Mouse (Mus musculus) liver, embryonic 15.5 days (tissue): ENCODE measurements around the gene Eaf2. TPM values are rescaled to one million over a fixed set of nuclear protein-coding genes. Genes with fewer than 3 reads are reported as not detected.

Experiments
- ATAC-seq: fragments of 200-750 bp; cut with Nextera tagmentation; 2 replicates; pipeline ENCODE4 v1.8.0; 2017; ENCODE audit warnings: moderate number of reproducible peaks, mild to moderate bottlenecking, moderate library complexity; ENCODE audit not compliant: insufficient read depth
- H3K27ac ChIP-seq: fragments of 300-500 bp; sonication (generic); replicated peaks from 2 replicates; pipeline ENCODE4 v1.5.1; 2015; ENCODE audit warnings: mild to moderate bottlenecking, inconsistent platforms
- H3K27me3 ChIP-seq: fragments of 300-500 bp; sonication (generic); 2 replicates; pipeline ENCODE4 v1.6.1; 2015; ENCODE audit warnings: mild to moderate bottlenecking, inconsistent platforms
- H3K36me3 ChIP-seq: fragments of 300-500 bp; sonication (generic); replicated peaks from 2 replicates; pipeline ENCODE4 v1.6.1; 2015; ENCODE audit warnings: moderate library complexity, mild to moderate bottlenecking, inconsistent platforms
- H3K4me1 ChIP-seq: fragments of 300-500 bp; sonication (generic); replicated peaks from 2 replicates; pipeline ENCODE4 v1.6.1; 2015; ENCODE audit warnings: inconsistent platforms
- H3K4me2 ChIP-seq: fragments of 300-500 bp; sonication (generic); 2 replicates; pipeline ENCODE4 v1.6.1; 2015; ENCODE audit warnings: moderate library complexity, mild to moderate bottlenecking, inconsistent platforms
- H3K4me3 ChIP-seq: fragments of 300-500 bp; sonication (generic); replicated peaks from 2 replicates; pipeline ENCODE4 v1.5.1; 2015; ENCODE audit warnings: mild to moderate bottlenecking, inconsistent platforms
- H3K9ac ChIP-seq: fragments of 300-500 bp; sonication (generic); 2 replicates; pipeline ENCODE4 v1.6.1; 2015; ENCODE audit warnings: moderate library complexity, mild to moderate bottlenecking, inconsistent platforms
- H3K9me3 ChIP-seq: fragments of 300-500 bp; sonication (generic); replicated peaks from 2 replicates; pipeline ENCODE4 v1.6.1; 2016; ENCODE audit warnings: inconsistent platforms
- WGBS: fragments of 180-500 bp; shearing (Covaris S2); methylation state at CpG from one replicate; pipeline ENCODE4 v1.1.7; 2015; ENCODE audit warnings: mixed read lengths; ENCODE audit not compliant: insufficient replicate concordance; 5-methylcytosine and 5-hydroxymethylcytosine counted together
- polyA plus RNA-seq: library from polyadenylated mRNA; unstranded; fragments of >200 nt; fragmentation: Nextera tagmentation; extraction: Ambion mirVana; gene quantifications from 2 replicates; pipeline ENCODE4 v1.2.1, GENCODE M21; 2015

The Eaf2 gene
- polyA plus RNA-seq, 1 experiment from 2014 or later, result 0.21 TPM

GRCm38 (mm10) chr16:36808616-36809015 is 66.2 kb downstream of the Eaf2 start:
- ATAC-seq, result no peak
- Histone ChIP-seq H3K4me1 (no peaks in the 10 kb centered on the region), H3K36me3 (no peaks in the 10 kb centered on the region), H3K27me3 (no peaks in the 10 kb centered on the region), H3K9ac (no peak overlapping the region), H3K9me3 (no peaks in the 10 kb centered on the region), H3K4me3 (no peak overlapping the region), H3K27ac (no peak overlapping the region), H3K4me2 (no peak overlapping the region)
- WGBS, result 72% methylated on average over 3 of the region's 3 CpGs

DNA sequence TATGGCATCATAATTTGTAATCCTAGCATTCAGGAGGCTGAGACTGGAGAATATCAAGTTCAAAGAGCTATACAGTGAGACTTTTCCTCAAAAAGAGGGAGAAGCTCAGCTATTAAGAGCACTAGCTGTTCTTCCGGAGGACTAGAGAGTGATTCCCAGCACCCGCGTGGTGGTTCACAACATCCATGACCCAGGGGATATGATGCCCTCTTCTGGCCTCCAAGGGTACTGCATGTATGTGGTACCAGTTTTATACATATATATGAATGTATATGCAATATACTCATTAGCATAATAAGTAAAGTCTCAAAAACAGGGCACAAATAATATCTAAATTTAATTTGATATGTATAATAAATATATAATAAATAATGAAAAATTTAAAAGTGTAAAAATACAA is 72.4 kb downstream of the Eaf2 start:
- no peak overlapping the region for H3K9ac ChIP-seq
- H3K27ac ChIP-seq, result no peak overlapping the region
- 77% methylated on average over 3 of the region's 3 CpGs for WGBS
- H3K9me3 ChIP-seq, result no peaks in the 10 kb centered on the region
- H3K4me1 ChIP-seq, result no peaks in the 10 kb centered on the region
- ATAC-seq, result no peak
- no peaks in the 10 kb centered on the region for H3K27me3 ChIP-seq
- H3K4me3 ChIP-seq, result no peak overlapping the region
- no peak overlapping the region for H3K4me2 ChIP-seq
- H3K36me3 ChIP-seq, result no peaks in the 10 kb centered on the region

- WGBS, result 45% methylated on average over 2 of the region's 2 CpGs
- H3K4me1 ChIP-seq, result no peaks in the 10 kb centered on the region
Observed at GRCm38 (mm10) chr16:36798334-36798733, 76.5 kb downstream of the Eaf2 start.

DNA sequence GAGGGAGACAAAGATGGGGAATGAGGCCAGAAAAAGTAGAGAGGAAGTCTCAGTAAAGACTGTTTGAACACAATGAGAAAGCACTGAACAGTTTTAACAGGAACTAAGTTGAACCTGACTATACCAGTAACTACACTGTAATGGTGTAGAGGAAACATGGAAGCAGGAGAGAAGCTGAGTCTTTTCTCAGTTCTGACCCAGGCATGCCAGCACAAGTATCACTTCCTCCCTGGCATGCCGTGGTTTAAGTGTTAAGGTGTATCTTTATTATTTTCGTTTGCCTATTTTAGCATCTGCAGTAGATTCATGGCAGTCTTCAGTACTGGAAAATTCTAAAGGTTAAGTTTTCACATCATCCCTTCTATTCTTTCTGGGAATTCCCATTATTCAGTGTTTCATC is 79.8 kb downstream of the Eaf2 start:
- Histone ChIP-seq H3K4me1 (no peaks in the 10 kb centered on the region), H3K27me3 (no peaks in the 10 kb centered on the region)
- 30% methylated on average over 2 of the region's 2 CpGs for WGBS

More at GRCm38 (mm10) chr16:36798334-36798733, 76.5 kb downstream of the Eaf2 start:
- no peaks in the 10 kb centered on the region for H3K36me3 ChIP-seq
- H3K4me3 ChIP-seq, result no peak overlapping the region
- ATAC-seq, result no peak
- H3K27me3 ChIP-seq, result no peaks in the 10 kb centered on the region
- H3K4me2 ChIP-seq, result no peak overlapping the region
- H3K9ac ChIP-seq, result no peak overlapping the region
- no peak overlapping the region for H3K27ac ChIP-seq
- H3K9me3 ChIP-seq, result no peaks in the 10 kb centered on the region

DNA sequence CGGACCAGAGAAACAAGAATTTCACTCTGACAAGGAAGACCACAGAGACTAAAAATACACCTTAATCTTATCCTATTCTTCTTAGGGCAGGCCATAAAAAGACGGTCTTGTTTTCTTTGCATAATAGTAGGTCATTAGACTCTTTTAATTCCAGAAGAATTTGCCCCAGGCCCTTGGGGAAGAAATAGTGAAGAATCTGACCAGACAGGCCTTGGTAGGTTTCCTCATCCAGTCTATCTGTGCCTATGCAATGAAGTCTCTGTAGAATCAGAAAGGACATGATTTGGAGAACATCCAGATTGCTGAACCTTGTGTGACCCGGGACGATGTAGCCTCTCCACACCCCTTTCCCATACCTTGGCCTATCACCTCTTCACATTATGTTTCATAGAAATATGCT is 84.6 kb downstream of the Eaf2 start:
- no peaks in the 10 kb centered on the region for H3K9me3 ChIP-seq
- H3K4me1 ChIP-seq, result no peaks in the 10 kb centered on the region
- H3K9ac ChIP-seq, result no peak overlapping the region
- H3K4me3 ChIP-seq, result no peak overlapping the region
- 74% methylated on average over 4 of the region's 4 CpGs for WGBS
- H3K27me3 ChIP-seq, result no peaks in the 10 kb centered on the region
- ATAC-seq, result no peak
- H3K4me2 ChIP-seq, result no peak overlapping the region
- no peaks in the 10 kb centered on the region for H3K36me3 ChIP-seq
- H3K27ac ChIP-seq, result no peak overlapping the region

More for the DNA sequence above, 79.8 kb downstream of the Eaf2 start:
- Histone ChIP-seq H3K9ac (no peak overlapping the region), H3K4me2 (no peak overlapping the region), H3K27ac (no peak overlapping the region), H3K36me3 (no peaks in the 10 kb centered on the region), H3K9me3 (no peaks in the 10 kb centered on the region), H3K4me3 (no peak overlapping the region)
- no peak for ATAC-seq

DNA sequence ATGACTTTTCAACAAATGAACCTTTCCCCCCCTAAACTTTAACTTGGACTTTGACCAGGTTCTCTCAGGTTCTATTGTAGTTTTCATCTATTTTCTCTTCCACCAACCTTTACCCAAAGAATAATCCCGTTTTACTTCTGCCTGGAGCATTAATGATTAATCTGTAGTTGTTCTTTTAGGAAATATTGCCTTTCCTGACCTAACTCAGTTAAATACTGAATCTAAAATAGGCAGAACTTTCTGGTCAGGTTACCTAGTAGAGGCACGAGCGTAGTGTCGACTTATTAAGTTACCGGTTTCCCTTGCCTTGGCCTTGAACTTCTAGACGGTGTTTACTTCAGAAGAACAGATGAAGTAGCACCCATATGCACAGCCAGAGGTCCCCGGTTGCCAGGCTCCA is 88.3 kb downstream of the Eaf2 start:
- Histone ChIP-seq H3K9me3 (no peaks in the 10 kb centered on the region), H3K27me3 (no peaks in the 10 kb centered on the region), H3K4me3 (no peak overlapping the region), H3K27ac (no peak overlapping the region), H3K4me1 (no peaks in the 10 kb centered on the region), H3K36me3 (no peaks in the 10 kb centered on the region), H3K9ac (no peak overlapping the region), H3K4me2 (no peak overlapping the region)
- ATAC-seq, result no peak
- 63% methylated on average over 7 of the region's 7 CpGs for WGBS

DNA sequence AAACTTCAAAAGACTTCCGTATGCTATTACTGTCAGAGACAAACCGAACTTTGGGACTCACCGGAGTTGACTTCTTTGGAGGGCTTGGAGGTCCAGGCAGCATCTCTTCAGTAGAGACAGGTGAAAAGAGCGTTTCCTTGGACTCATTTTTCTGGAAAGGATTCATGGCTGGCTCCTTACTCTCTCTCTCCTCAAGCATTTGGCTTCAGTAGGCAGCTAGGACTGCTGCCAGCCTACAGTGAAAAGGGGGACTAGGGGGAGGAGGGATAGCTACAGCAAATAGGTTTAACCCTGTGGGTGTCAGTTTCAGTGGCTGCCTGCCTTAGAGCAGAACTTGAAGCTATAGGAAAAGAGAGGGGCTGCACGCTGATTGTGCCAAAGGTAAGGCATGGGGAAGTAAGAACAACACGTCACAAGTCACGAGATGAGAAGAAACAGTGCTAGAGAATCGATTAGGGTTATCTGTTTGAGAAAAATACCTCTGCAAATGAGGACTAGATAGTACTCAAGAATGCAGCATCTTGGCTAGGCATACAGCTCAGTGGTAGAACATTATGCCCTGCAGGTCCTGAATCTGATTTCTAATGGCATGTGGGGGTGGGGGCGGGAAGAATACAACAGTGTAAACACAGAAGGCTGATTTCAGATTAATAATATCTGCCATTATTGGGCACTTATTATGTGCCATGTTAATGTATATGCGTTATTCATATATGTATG is 90.0 kb downstream of the Eaf2 start, which contains the start of gene Slc15a2:
TSS of gene Slc15a2 (minus strand) at position 369 of the 720 bp plus-strand sequence.
- no peak for ATAC-seq

GRCm38 (mm10) chr16:36784146-36784545 is 90.7 kb downstream of the Eaf2 start:
- Histone ChIP-seq H3K4me2 (no peak overlapping the region), H3K4me3 (no peak overlapping the region), H3K4me1 (no peaks in the 10 kb centered on the region), H3K27me3 (no peaks in the 10 kb centered on the region), H3K27ac (no peak overlapping the region), H3K9ac (no peak overlapping the region), H3K9me3 (no peaks in the 10 kb centered on the region), H3K36me3 (no peaks in the 10 kb centered on the region)
- WGBS, result 88% methylated on average over 2 of the region's 2 CpGs
- no peak for ATAC-seq

More for the DNA sequence above, 90.0 kb downstream of the Eaf2 start, which contains the start of gene Slc15a2:
- no peaks in the 10 kb centered on the region for H3K27me3 ChIP-seq
- H3K36me3 ChIP-seq, result no peaks in the 10 kb centered on the region
- 50% methylated on average over 10 of the region's 10 CpGs for WGBS
- H3K4me2 ChIP-seq, result no peak within 1 kb of the TSS
- H3K27ac ChIP-seq, result no peak within 1 kb of the TSS
- no peaks in the 10 kb centered on the region for H3K9me3 ChIP-seq
- H3K4me1 ChIP-seq, result no peaks in the 10 kb centered on the region
- H3K9ac ChIP-seq, result no peak within 1 kb of the TSS
- H3K4me3 ChIP-seq, result no peak within 1 kb of the TSS

DNA sequence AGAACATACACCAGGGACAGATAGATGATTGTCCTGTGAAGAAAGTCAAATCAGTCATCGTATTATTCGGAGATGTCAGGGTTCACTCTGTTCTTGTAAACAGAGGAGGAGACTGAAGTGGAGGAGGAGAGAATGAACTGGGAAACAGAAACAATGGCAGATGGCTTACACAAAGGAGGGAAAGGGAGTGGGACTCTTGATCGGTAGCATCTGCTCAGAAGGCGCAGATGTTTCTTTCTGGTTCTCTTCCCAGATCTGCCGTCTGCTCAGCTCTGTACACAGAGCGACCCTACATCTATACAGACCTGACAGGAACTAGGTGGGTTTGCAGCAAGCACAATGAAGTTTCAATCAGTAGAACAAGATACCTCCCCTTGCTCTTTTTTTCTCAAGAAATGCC is 99.1 kb downstream of the Eaf2 start:
- H3K4me3 ChIP-seq, result no peak overlapping the region
- WGBS, result 69% methylated on average over 6 of the region's 6 CpGs
- no peaks in the 10 kb centered on the region for H3K4me1 ChIP-seq

DNA sequence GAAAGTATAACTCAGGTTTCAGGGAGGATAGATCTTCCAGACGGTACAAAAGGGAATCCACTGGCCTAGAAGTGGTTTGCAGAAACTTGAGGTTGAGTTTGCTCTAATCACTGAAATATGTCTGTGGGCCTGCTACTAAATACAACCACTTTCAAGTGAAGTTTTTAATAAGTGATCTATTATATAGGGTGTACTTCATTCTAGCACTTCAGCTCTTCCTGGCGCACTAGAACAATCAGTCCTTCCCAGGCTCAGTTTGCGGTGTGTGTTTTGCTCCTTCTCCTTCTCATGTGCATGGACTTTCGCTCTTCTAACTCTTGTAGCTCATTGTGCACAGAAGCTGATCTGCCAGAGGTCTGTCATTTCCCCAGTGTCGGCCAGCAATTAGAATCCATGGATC is 101.8 kb downstream of the Eaf2 start:
- 75% methylated on average over 5 of the region's 5 CpGs for WGBS

More for the DNA sequence above, 99.1 kb downstream of the Eaf2 start:
- no peak for ATAC-seq
- Histone ChIP-seq H3K27me3 (peaks cover 5% of the 10 kb centered on the region; the same call in 1 of the 2 replicates), H3K4me2 (no peak overlapping the region), H3K36me3 (no peaks in the 10 kb centered on the region), H3K9ac (no peak overlapping the region), H3K9me3 (no peaks in the 10 kb centered on the region), H3K27ac (no peak overlapping the region)

GRCm38 (mm10) chr16:36771703-36772102 is 103.1 kb downstream of the Eaf2 start:
- Histone ChIP-seq H3K9ac (no peak overlapping the region), H3K4me3 (no peak overlapping the region), H3K27ac (no peak overlapping the region), H3K9me3 (no peaks in the 10 kb centered on the region), H3K27me3 (peaks cover 5% of the 10 kb centered on the region; the same call in 1 of the 2 replicates), H3K36me3 (no peaks in the 10 kb centered on the region), H3K4me1 (no peaks in the 10 kb centered on the region), H3K4me2 (no peak overlapping the region)
- no peak for ATAC-seq
- WGBS, result 76% methylated on average over 3 of the region's 3 CpGs

More for the DNA sequence above, 101.8 kb downstream of the Eaf2 start:
- Histone ChIP-seq H3K4me2 (no peak overlapping the region), H3K36me3 (no peaks in the 10 kb centered on the region), H3K9ac (no peak overlapping the region), H3K27ac (no peak overlapping the region), H3K4me3 (no peak overlapping the region), H3K27me3 (peaks cover 5% of the 10 kb centered on the region; the same call in 1 of the 2 replicates), H3K4me1 (no peaks in the 10 kb centered on the region), H3K9me3 (no peaks in the 10 kb centered on the region)
- no peak for ATAC-seq

GRCm38 (mm10) chr16:36771244-36771643 is 103.6 kb downstream of the Eaf2 start:
- WGBS, result 57% methylated on average over 2 of the region's 2 CpGs
- Histone ChIP-seq H3K9me3 (no peaks in the 10 kb centered on the region), H3K4me1 (no peaks in the 10 kb centered on the region), H3K27me3 (peaks cover 5% of the 10 kb centered on the region; the same call in 1 of the 2 replicates), H3K27ac (no peak overlapping the region), H3K36me3 (no peaks in the 10 kb centered on the region), H3K4me2 (no peak overlapping the region), H3K9ac (no peak overlapping the region), H3K4me3 (no peak overlapping the region)
- ATAC-seq, result no peak
